Mouse (Mus musculus) kidney, adult 2 months (tissue): ENCODE results near the gene Prss56.

Experiments
- CTCF ChIP-seq: fragments of 200-500 bp; conservative IDR thresholded peaks from 2 replicates; pipeline ENCODE4 v1.5.1; 2011; ENCODE audit warnings: low read depth, mild to moderate bottlenecking, control low read depth, low read length, moderate library complexity, mixed read lengths; ENCODE audit not compliant: insufficient read depth, insufficient read length
- POLR2A ChIP-seq: fragments of 200-500 bp; IDR thresholded peaks from one replicate; pipeline ENCODE4 v1.6.1; 2011; ENCODE audit warnings: low read depth, low read length, control low read depth

DNA sequence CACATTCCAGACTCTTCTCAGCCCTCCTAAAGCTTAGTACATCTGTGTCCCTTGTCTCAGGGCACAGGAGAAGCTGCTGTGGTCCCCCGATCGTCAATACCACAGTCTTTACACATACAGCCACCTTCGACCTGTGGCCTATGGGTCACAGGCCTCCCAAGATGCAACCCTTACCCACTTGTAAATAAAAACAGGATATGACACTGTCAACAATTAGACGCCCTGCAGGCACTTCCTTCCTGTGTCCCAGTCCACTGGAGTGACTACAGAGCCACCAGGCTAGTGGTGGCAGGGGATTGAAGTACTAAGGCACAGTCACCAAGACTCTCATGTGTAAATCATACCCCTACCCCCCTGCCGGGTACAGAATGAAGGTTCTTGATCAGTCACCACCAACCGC is 21.9 kb downstream of the Prss56 start:
- TF ChIP-seq CTCF: no peak
- no peak for TF ChIP-seq POLR2A
